Mouse (Mus musculus) lung, postnatal 36 days (tissue): ENCODE results near the gene Ociad2.
A peak's percentile ranks its signal among the peaks of the same experiment; 100 is the strongest.

Source experiments
- DNase-seq: peaks from one replicate; pipeline ENCODE4 v3.0.0; 2022; ENCODE audit warnings: mixed read lengths

The Ociad2 gene

GRCm38 (mm10) chr5:73340723-73341235 is at the start of gene Ociad2:
Gene Ociad2, minus strand, starts transcription at chr5:73341028.
- no peak for DNase-seq

GRCm38 (mm10) chr5:73383647-73383970 is 42.8 kb upstream of the Ociad2 start:
- no peak for DNase-seq

DNA sequence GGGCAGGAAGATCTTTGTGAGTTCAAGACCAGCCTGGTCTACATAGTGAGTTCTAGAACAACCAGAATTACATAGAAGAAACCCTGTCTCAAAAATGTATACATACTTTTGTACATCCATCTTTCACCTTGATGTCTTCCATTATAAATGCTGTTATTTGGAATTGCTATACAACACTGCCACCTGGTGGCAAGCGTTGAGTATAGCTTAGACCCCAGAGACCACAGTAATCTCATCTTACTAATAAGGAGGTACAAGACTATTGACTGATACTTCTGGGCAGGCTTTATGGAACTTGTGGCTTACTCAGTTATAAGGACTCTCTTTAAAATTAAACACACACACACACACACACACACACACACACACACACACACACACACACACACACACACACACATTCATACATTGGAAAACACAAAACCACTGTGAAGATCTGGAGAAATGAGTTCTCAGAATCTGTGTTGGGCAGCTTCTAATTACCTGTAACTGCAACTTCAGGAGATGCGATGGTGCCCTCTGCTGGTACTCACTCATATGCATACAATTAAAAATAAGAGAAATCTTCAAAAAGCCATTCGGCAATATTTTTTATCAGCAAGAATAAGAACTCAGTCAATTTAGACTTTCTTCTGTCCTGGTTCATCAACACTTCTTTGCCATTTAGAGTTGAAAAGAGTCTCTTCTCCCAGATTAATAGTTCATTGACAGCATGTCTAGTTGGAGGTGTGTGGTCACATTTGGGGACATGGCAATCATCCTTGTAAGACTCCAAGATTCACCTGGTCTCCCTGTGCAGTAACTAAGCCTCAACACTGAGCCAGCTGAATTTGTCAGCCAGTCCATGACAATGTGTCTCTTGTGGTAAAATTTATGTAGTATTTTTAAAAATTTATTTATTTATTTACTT is 42.2 kb upstream of the Ociad2 start:
- DNase-seq = peak; percentile 78

GRCm38 (mm10) chr5:73381976-73382540 is 41.2 kb upstream of the Ociad2 start:
- no peak for DNase-seq

GRCm38 (mm10) chr5:73381510-73381909 is 40.7 kb upstream of the Ociad2 start:
- DNase-seq = no peak

DNA sequence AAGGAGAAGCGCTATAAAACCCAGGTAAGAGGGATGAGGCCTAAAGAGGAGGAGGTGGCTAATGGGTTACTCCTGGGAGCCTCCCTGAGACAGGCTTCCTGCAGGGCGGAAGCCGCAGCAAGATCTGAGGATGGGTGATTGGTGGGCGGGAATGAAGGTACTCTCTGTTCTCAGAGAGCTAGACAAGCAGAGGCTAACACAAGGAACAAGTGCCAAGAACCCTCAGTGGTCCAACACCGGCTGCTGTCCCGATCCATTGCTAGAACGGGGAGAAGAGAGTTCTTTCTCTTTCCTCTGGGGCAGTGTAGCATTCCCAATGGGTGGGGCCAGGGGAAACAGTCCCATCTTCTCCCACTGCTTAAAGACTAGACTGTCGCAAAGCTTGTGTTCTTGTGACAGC is 40.0 kb upstream of the Ociad2 start:
- DNase-seq = no peak

- peak; percentile 90 for DNase-seq
Measured at GRCm38 (mm10) chr5:73379908-73380307, 39.1 kb upstream of the Ociad2 start.

- DNase-seq = no peak
Measured at GRCm38 (mm10) chr5:73376491-73376890, 35.7 kb upstream of the Ociad2 start.

DNA sequence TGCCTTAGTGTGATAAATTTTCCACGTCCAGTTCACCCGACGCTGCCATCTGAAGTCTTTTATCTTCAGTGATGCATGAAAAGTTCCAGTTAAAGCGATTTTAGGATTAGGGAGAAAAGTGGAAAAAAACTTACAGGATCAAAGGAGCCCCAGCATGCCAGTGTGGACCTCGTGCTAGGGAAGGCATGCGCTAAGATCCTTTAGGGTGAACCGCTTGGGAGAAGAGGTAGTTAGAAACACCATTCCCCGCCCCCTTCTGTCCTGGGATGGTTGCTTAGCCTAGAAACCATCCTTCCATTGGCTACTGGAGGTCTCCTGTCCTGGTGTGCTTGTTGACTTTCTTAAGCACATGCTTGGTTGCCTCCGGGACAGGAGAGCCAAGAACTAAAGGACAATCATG is 35.2 kb upstream of the Ociad2 start:
- DNase-seq = no peak

DNA sequence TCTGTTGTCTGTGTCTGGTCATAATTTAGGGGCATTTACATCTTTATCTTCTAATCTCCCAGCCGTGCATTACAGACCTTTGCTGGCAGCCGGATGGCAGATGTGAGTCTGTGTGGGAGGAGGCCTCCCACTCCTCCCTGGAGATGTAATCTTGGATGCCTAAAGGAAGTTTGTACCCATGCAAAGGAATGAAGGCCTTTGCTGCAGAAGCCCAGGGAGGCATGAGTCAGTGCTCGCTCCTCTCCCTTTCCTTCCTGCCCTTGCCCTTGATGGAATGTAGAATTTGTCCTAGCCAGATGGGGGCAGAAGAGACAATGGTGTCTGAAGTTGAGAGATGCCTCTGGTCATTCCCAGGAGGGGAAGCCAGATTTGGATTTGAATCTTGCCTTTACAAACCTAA is 32.4 kb upstream of the Ociad2 start:
- DNase-seq = no peak

- no peak for DNase-seq
Measured at GRCm38 (mm10) chr5:73372601-73373000, 31.8 kb upstream of the Ociad2 start.

DNA sequence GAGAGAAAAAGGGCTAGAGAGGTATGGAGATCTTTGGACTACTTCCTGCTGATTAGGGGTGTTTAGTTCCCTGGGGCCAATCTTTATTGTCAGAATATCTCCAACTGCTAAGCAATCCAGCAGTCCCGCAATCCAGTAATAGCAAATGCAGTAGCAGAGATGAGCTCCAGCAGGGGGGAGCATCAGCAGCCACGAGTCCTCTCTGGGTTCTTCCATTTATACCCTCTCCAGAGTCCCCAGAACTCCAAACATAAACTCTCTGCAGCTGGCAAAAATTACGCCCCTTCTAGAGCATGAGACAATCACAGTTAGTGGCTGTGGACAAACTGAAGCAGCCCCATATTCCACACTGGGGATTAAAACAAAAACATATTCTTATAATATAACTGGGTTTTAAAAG is 28.9 kb upstream of the Ociad2 start:
- DNase-seq = no peak

DNA sequence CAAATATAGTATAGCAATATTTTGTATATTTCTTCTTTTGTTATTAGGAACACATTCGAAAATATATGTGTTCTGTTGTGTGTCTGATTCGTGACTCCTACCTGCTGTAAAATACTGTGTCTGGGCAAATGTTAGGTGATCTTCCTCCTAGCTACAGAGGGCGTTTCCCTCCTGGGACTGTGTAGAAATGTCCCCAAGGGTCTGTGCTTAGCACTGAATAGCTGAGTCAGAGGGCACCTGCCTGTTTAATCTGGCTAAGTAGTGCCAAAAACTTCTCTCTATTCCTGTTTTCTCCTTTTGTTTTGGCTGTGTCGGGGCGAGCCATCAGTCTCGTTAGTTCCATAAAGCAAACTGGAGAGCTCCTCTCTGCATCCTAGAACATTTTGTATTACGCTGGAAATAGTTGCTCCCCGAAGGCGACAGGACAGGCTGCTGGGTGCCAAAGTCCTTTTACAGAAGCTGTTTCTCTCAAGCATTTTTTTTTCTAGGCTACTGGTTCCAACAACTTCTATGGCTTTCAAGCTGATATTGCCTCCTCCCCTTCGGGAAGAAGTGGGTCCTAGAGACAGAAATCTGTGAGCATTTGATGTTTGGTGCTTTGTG is 28.1 kb upstream of the Ociad2 start:
- DNase-seq = no peak

GRCm38 (mm10) chr5:73367906-73368305 is 27.1 kb upstream of the Ociad2 start:
- DNase-seq = no peak

DNA sequence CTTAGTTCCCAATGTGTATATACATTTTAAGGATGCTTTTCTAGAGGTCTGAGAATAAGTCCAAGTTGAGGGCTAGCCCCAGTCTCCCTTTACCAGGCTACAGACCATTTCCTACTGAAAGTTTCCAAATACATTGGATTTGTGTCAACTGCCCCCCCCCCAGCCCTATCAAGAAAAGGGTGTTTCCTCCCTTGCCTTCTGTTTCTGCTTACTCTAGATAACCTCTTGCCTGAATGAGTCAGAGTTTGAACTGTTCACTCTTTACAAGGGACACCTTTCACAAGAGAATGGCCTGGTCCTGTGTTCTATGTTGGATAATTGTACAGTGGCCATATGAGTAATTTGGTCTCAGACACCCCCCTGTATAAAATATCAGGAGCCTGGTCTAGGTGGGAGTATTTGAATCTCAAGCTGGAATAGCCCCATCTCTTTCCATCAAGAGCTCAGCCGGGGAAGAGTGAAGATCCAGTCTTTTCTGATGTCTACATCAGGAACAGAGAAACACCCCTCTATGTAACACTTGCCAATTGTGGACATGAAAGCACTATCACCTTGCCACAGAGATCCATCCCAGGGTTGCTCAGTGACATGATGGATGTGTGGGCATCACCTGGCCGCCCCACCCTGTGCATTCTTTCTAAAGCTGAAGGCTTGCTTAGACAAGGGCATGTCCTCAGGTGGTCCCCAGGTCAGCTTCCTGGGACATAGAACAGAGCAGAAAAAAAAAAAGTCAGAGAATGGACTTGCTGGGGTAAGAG is 23.5 kb upstream of the Ociad2 start:
- no peak for DNase-seq

DNA sequence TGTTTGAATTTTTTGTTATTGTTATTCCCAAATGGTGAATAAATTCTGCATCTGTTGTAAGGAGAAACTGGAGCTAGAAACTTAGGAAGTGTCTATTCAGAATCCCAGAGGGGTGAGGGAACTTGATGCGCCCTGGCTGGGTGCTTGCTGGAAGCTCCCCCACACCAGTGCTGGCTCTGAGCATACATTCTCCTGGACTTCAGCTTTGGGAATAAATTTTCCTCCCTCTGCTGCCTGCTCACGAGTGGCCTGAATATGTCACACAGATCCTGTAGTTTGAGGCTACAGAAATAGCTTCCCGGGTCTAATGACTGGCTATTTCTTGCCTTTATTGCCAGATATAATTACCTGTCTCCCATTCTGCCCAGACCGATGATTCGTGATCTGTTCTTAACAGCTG is 22.0 kb upstream of the Ociad2 start:
- DNase-seq = no peak

DNA sequence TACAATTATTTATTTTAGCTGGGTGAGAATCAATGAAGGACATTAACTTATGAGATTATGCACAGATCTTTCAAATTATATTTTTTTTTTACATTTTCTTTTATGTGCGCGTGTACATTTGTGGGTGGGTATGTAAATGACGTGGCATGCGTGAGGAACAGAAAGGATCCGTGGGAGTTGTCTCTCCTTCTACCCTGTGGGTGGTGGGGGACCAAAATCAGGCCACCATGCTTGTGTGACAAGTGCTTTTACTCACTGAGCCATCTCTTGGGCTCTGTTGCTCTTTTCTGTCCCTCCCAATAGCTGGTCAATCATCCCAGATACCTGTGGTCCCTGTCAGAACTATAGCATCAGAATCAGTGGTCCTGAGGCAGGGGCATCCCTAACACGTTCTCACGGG is 21.5 kb upstream of the Ociad2 start:
- DNase-seq = no peak

GRCm38 (mm10) chr5:73360240-73360639 is 19.4 kb upstream of the Ociad2 start:
- DNase-seq = no peak

DNA sequence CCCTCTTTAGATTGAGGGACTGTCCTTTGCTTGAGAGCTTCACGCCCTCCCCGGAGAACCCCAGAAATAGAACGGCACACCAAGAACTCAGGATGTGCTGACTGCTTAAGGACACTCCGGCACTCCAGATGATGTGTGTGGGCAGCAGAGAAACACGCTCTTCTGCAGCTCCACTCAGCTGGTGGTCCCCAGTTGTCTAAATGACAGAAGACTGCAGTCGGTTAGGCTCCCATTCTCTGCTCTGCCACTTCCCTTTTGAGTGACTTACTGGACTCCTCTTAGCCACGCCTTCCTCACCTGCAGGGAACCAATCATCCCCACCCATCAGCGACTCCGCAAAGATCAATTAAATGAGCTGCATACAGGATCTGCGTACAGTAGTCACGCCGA is 18.9 kb upstream of the Ociad2 start:
- DNase-seq = no peak

GRCm38 (mm10) chr5:73359134-73359751 is 18.4 kb upstream of the Ociad2 start:
- DNase-seq = no peak

GRCm38 (mm10) chr5:73355393-73355792 is 14.6 kb upstream of the Ociad2 start:
- DNase-seq = no peak

DNA sequence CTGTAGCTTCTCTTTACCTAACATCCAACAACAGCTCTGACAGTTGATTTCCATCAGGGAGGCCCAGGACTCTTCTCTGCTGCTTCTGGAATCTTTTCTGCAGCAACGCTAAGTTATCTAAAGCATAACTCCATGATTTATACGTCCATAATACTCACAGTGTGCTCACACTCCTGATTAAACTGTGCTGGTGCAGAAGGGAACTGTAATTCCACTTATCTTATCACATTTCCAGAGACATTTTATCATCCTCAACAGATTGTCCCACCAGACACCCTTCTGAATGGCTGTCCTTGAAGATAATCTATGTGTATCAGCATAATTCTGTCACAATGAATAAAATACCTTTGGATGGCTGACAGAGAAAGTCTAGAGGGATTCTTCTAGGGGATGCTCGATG is 13.2 kb upstream of the Ociad2 start:
- no peak for DNase-seq

DNA sequence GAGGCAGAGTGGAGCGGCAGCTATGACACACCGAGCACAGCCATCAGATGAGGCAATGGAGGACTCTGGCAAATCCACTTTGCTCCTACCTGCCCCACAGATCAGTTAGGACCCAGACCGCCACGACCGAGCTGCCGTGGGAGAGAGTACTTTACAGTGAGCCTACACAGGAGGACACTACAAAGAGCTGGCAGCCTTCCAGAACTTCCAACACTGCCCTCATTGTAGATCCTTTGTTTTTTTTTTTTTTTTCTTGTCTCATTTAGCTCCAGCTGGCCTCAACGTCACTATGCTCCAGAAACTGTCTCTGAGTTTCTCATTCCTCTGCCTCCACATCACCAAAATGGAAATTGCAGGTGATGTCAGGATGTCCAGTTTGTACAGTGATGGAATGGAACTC is 12.7 kb upstream of the Ociad2 start:
- DNase-seq = no peak
